In genomic region chr9:56506931-56507681, GRCm38 (mm10) we compare ENCODE assay signal across 8 mouse cellular contexts.
DNase-seq lines count a peak whose midpoint lies in the region; ATAC-seq lines count a peak whose summit lies in the region.

No protein-coding gene starts in this region.

- peak; percentile 48 for DNase-seq in gastrocnemius, adult 18-20 months (ENCODE audit: low spot score)
- no peak for DNase-seq in gastrocnemius, postnatal 14 days
- DNase-seq in ZHBTc4 (ENCODE audit: low read depth, low spot score) = peak; percentile 20
- peak; percentile 71 to 76 for DNase-seq in heart, postnatal 10 days
- peak; percentile 54 to 69 for DNase-seq in kidney, postnatal 4 days
- peak; percentile 74 for DNase-seq in thymus, postnatal 0 days (ENCODE audit: low spot score)

- peaks cover 55% of the 10 kb centered on the region for H3K4me1 ChIP-seq in embryonic facial prominence, embryonic 13.5 days

- ATAC-seq in embryonic facial prominence, embryonic 13.5 days (ENCODE audit: insufficient number of reproducible peaks, insufficient read depth, low FRiP score, low TSS enrichment, low read depth) = no peak
- 0 out of 2 replicates have a peak, but pooled peaks have one; percentile 1 for ATAC-seq in megakaryocyte progenitor cell, adult 5-6 weeks (replicated peaks; ENCODE audit: poor library complexity)

- WGBS in embryonic facial prominence, embryonic 13.5 days = 7% methylated on average over 25 of the region's 25 CpGs

- H3K4me3 ChIP-seq in embryonic facial prominence, embryonic 13.5 days = peak overlapping the region; percentile 47

- H3K9ac ChIP-seq in embryonic facial prominence, embryonic 13.5 days = peak overlapping the region; percentile 73

- no peaks in the 10 kb centered on the region for H3K9me3 ChIP-seq in embryonic facial prominence, embryonic 13.5 days

- H3K27ac ChIP-seq in embryonic facial prominence, embryonic 13.5 days = peak overlapping the region; percentile 99

- H3K27me3 ChIP-seq in embryonic facial prominence, embryonic 13.5 days = no peaks in the 10 kb centered on the region

- intact Hi-C loops in gastrocnemius, postnatal 14 days (cut with DNase I; ENCODE audit: low total_unique reads) = loop anchor here (5.0 kb wide), 1 partner anchor 90 kb away; the partner anchor contains the start of genes Hmg20a and Peak1
- intact Hi-C loops in heart, postnatal 10 days (cut with DNase I) = loop anchor here (1.0 to 5.0 kb wide), 5 partner anchors 46 to 294 kb away; no protein-coding TSS in a partner anchor

- no peaks in the 10 kb centered on the region for H3K36me3 ChIP-seq in embryonic facial prominence, embryonic 13.5 days

- peak overlapping the region; percentile 87 for H3K4me2 ChIP-seq in embryonic facial prominence, embryonic 13.5 days
